20 mouse cellular contexts compared by ENCODE assay signal in genomic region chr1:43404693-43405678, GRCm38 (mm10). TPM values are rescaled to one million over a fixed set of nuclear protein-coding genes. Genes with fewer than 3 reads are reported as not detected.
A peak's percentile ranks its signal among the peaks of the same experiment; 100 is the strongest.
DNase-seq lines count a peak whose midpoint lies in the region; ATAC-seq lines count a peak whose summit lies in the region.
"Had no signal": no experiment of that assay in that cellular context is flagged by ENCODE, and none has a peak within 500 bp of the region (broad histone marks: within the 10 kb centered on the region; RNA-seq: fewer than 3 reads in every experiment).

No protein-coding gene starts in this region.

- 23% methylated on average over 9 of the region's 9 CpGs for WGBS in lung, embryonic 16.5 days
- 21% methylated on average over 9 of the region's 9 CpGs for WGBS in large intestine, adult 2 months

- H3K4me2 ChIP-seq in lung, embryonic 16.5 days (ENCODE audit: low read depth, low read length), result no peak overlapping the region
- H3K4me2 ChIP-seq: limb, embryonic 12.5 days; liver, embryonic 12.5 days had no signal

- no peaks in the 10 kb centered on the region for H3K9me3 ChIP-seq in lung, embryonic 16.5 days (ENCODE audit: control insufficient read depth, low read length)
- H3K9me3 ChIP-seq: embryonic facial prominence, embryonic 10.5 days; limb, embryonic 12.5 days; liver, embryonic 12.5 days; midbrain, embryonic 10.5 days had no signal

- no peaks in the 10 kb centered on the region for H3K27me3 ChIP-seq in lung, embryonic 16.5 days (ENCODE audit: control insufficient read depth, insufficient read depth, low read depth, low read length)
- H3K27me3 ChIP-seq: CH12.LX; limb, embryonic 12.5 days had no signal

- peaks cover 8% of the 10 kb centered on the region for H3K4me1 ChIP-seq in lung, embryonic 16.5 days (replicated peaks; ENCODE audit: control insufficient read depth, insufficient read depth, low read length)
- H3K4me1 ChIP-seq: midbrain, embryonic 10.5 days had no signal

- no peaks in the 10 kb centered on the region for H3K36me3 ChIP-seq in lung, embryonic 16.5 days (ENCODE audit: control insufficient read depth, insufficient read depth, low read length)
- H3K36me3 ChIP-seq: embryonic facial prominence, embryonic 10.5 days; limb, embryonic 12.5 days; liver, embryonic 12.5 days; midbrain, embryonic 10.5 days had no signal

- no peak overlapping the region for H3K9ac ChIP-seq in lung, embryonic 16.5 days (ENCODE audit: low read length)
- H3K9ac ChIP-seq: limb, embryonic 12.5 days; liver, embryonic 12.5 days had no signal

- no peak for DNase-seq in frontal cortex, postnatal 36 days (ENCODE audit: low spot score in 2 of 2)
- no peak for DNase-seq in lung, postnatal 25 days (ENCODE audit: low spot score)
- peak; percentile 11 for DNase-seq in large intestine, adult 2 months (ENCODE audit: low read depth, low spot score)
- peak; percentile 38 for DNase-seq in thymus, postnatal 14 days
- no peak for DNase-seq in c-Kit-positive CD71-positive TER-119-positive erythroid progenitor cells, embryonic 14.5 days (ENCODE audit: low spot score)
- DNase-seq in retina, embryonic 14.5 days (ENCODE audit: low spot score), result no peak
- DNase-seq: adrenal gland, postnatal 36 days; cerebellum, adult 8-10 months; kidney, adult 9 months; kidney, postnatal 4 days; lung, adult 2 months; retina, postnatal 1 day; right cerebral cortex, postnatal 4 days had no signal

- no peak overlapping the region for H3K4me3 ChIP-seq in lung, embryonic 16.5 days (ENCODE audit: low read length)
- H3K4me3 ChIP-seq: embryonic facial prominence, embryonic 10.5 days; limb, embryonic 12.5 days; liver, embryonic 12.5 days; midbrain, embryonic 10.5 days had no signal

- ATAC-seq in frontal cortex, adult (ENCODE audit: low TSS enrichment), result peak; percentile 92
- ATAC-seq in lung, embryonic 16.5 days (ENCODE audit: low read depth), result peak; percentile 85
- ATAC-seq: liver, embryonic 12.5 days had no signal

- peak overlapping the region; percentile 12; the same call in 1 of the 2 replicates for H3K27ac ChIP-seq in lung, embryonic 16.5 days (ENCODE audit: low read length)
- H3K27ac ChIP-seq: embryonic facial prominence, embryonic 10.5 days; limb, embryonic 12.5 days; liver, embryonic 12.5 days; midbrain, embryonic 10.5 days had no signal

RNA-seq across cellular contexts. Expression of gene Nck2, which starts 39.4 kb away (rescaled TPM):
- 41.6 and 43.4 TPM in 2 replicates for polyA plus RNA-seq in lung, embryonic 16.5 days (2015; fragmentation: Nextera tagmentation; extraction: Ambion mirVana)
- polyA plus RNA-seq in large intestine, adult 2 months (2012; rRNA removed), result 29.8 and 42.0 TPM in 2 replicates

Comparison
In these comparisons a context has a peak if more than half of its experiments do, and no peak if none do; other contexts are left out.
1. DNase-seq: peak in large intestine, adult 2 months (single experiment) and thymus, postnatal 14 days (single experiment); none in frontal cortex, postnatal 36 days (0 of 2), lung, postnatal 25 days (single experiment), c-Kit-positive CD71-positive TER-119-positive erythroid progenitor cells, embryonic 14.5 days (single experiment) and retina, embryonic 14.5 days (single experiment).